Mouse (Mus musculus) neural tube, embryonic 11.5 days (tissue): Measurements from ENCODE around the gene Nova1. TPM values are rescaled to one million over a fixed set of nuclear protein-coding genes. Genes with fewer than 3 reads are reported as not detected.

Experiments used
- ATAC-seq: fragments of 200-750 bp; cut with Nextera tagmentation; 2 replicates; pipeline ENCODE4 v1.8.0; 2017; ENCODE audit warnings: moderate number of reproducible peaks, mild to moderate bottlenecking, moderate TSS enrichment, moderate library complexity; ENCODE audit not compliant: insufficient read depth, low FRiP score, low TSS enrichment
- DNase-seq: peaks from one replicate; pipeline ENCODE4 v3.0.0-alpha.2; 2015; ENCODE audit warnings: low spot score
- H3K27ac ChIP-seq: fragments of 300-500 bp; sonication (generic); 2 replicates; pipeline ENCODE4 v1.5.1; 2014; ENCODE audit warnings: low read depth, mild to moderate bottlenecking, low read length
- H3K27me3 ChIP-seq: fragments of 300-500 bp; sonication (generic); 2 replicates; pipeline ENCODE4 v1.6.1; 2014; ENCODE audit warnings: mild to moderate bottlenecking, low read length, mixed read lengths; ENCODE audit not compliant: control insufficient read depth, insufficient read depth
- H3K36me3 ChIP-seq: fragments of 300-500 bp; sonication (generic); 2 replicates; pipeline ENCODE4 v1.6.1; 2014; ENCODE audit warnings: mild to moderate bottlenecking, low read length, moderate library complexity, mixed read lengths; ENCODE audit not compliant: control insufficient read depth, insufficient read depth
- H3K4me1 ChIP-seq: fragments of 300-500 bp; sonication (generic); 2 replicates; pipeline ENCODE4 v1.6.1; 2014; ENCODE audit warnings: low read length, mixed read lengths; ENCODE audit not compliant: control insufficient read depth, insufficient read depth
- H3K4me2 ChIP-seq: fragments of 300-500 bp; sonication (generic); 2 replicates; pipeline ENCODE4 v1.6.1; 2014; ENCODE audit warnings: low read depth, mild to moderate bottlenecking, moderate library complexity
- H3K4me3 ChIP-seq: fragments of 300-500 bp; sonication (generic); 2 replicates; pipeline ENCODE4 v1.5.1; 2014; ENCODE audit warnings: low read depth, low read length
- H3K9ac ChIP-seq: fragments of 300-500 bp; sonication (generic); 2 replicates; pipeline ENCODE4 v1.6.1; 2014; ENCODE audit warnings: mild to moderate bottlenecking, low read length
- H3K9me3 ChIP-seq: fragments of 300-500 bp; sonication (generic); 2 replicates; pipeline ENCODE4 v1.6.1; 2016; ENCODE audit warnings: low read length; ENCODE audit not compliant: control insufficient read depth
- WGBS: fragments of 180-500 bp; shearing (Covaris S2); extraction: QIAGEN DNeasy Blood & Tissue Kit; methylation state at CpG from one replicate; pipeline ENCODE4 v1.1.7; 2014; 5-methylcytosine and 5-hydroxymethylcytosine counted together
- polyA plus RNA-seq: library from polyadenylated mRNA; unstranded; fragments of >200 nt; fragmentation: Nextera tagmentation; extraction: Ambion mirVana; gene quantifications from 2 replicates; pipeline ENCODE4 v1.2.1, GENCODE M21; 2014

The Nova1 gene
- polyA plus RNA-seq: 35.5 and 37.0 TPM in 2 replicates

- DNase-seq: no peak
- ATAC-seq: peak; percentile 76
- Histone ChIP-seq H3K4me1 (no peaks in the 10 kb centered on the region), H3K27ac (peak within 1 kb of the TSS; percentile 99), H3K4me3 (peak within 1 kb of the TSS; percentile 83), H3K9ac (peak within 1 kb of the TSS; percentile 87), H3K27me3 (no peaks in the 10 kb centered on the region), H3K36me3 (no peaks in the 10 kb centered on the region), H3K4me2 (peak within 1 kb of the TSS; percentile 63), H3K9me3 (no peaks in the 10 kb centered on the region)
- under 1% methylated on average over 20 of the region's 68 CpGs for WGBS
These were observed at the start of gene Nova1 for GRCm38 (mm10) chr12:46818856-46819347. Gene Nova1, minus strand, starts transcription at chr12:46818929.

DNA sequence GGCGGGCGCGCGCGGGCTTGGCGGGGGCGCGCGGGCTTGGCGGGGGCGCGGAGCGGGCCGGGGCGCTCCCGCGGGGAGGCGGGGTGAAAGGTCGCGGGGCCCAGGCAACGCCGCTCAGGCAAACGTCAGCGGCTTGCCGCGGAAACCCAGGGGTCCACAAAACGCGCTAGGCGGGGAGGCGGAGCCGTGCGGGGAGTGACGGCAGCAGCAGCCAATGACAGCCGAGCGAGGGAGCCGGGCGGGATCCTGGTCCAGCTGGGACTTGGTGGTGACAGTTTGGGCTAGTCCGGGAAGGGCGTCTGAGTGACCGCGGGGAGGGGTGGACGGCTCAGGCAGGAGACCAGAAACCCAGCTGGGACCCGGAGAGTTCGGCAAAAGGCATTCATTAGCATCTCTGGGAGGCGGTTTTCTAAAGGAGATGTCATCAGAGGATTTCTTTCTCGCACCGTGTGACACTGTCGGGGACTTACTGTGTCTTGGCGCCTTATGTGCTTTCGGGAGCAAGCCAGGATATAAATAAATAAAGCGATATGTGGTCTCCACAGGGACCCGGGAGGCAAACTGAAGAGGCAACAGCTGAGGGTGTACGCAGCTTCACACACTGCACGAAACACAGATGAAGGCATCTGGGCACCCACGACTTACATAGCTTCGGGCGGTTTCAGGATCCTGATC lies 756 bp upstream of the Nova1 start:
- Histone ChIP-seq H3K9me3 (no peaks in the 10 kb centered on the region), H3K4me1 (no peaks in the 10 kb centered on the region), H3K36me3 (no peaks in the 10 kb centered on the region), H3K9ac (peak overlapping the region; percentile 87), H3K4me3 (peak overlapping the region; percentile 83), H3K4me2 (peak overlapping the region; percentile 63), H3K27ac (peak overlapping the region; percentile 99), H3K27me3 (no peaks in the 10 kb centered on the region)
- DNase-seq: peak; percentile 97
- under 1% methylated on average over 46 of the region's 57 CpGs for WGBS
- ATAC-seq: peak; percentile 95

- no peaks in the 10 kb centered on the region for H3K27me3 ChIP-seq
- H3K4me2 ChIP-seq: peak overlapping the region; percentile 63
- no peaks in the 10 kb centered on the region for H3K9me3 ChIP-seq
- under 1% methylated on average over 55 of the region's 61 CpGs for WGBS
- no peaks in the 10 kb centered on the region for H3K4me1 ChIP-seq
- H3K9ac ChIP-seq: peak overlapping the region; percentile 87
- ATAC-seq (peak; percentile 61), DNase-seq (peak; percentile 68)
- peak overlapping the region; percentile 99 for H3K27ac ChIP-seq
- no peaks in the 10 kb centered on the region for H3K36me3 ChIP-seq
- peak overlapping the region; percentile 83 for H3K4me3 ChIP-seq
These were observed 491 bp downstream of the Nova1 start for GRCm38 (mm10) chr12:46818021-46818855.

DNA sequence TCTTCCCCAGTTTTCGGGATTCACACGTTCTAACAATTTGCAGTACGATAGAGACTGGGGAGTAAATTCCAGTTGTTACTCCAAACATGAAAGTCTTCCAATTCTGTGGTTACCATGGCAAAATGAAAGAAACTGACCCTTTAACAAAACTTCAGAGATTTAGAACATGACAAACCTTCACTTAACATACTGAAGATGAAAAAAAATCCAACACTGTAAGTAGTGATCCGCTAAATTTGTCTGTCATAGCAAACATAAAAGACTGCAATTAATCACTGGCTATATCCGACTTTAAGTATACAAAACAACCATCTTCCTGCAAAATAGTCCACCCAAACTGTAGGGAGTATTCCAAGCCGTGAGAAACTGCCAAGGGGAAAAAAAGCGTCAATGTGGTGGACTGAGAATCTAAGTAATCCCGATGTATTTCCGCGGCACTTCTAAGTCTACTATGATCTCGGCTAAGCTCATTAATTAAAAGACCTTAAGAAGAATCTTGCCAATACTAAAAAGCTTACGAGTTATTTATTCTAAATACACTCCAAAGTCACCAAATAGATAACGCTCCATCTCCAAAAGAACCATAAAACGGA lies 1.4 kb downstream of the Nova1 start:
- no peaks in the 10 kb centered on the region for H3K9me3 ChIP-seq
- H3K27me3 ChIP-seq: no peaks in the 10 kb centered on the region
- 6% methylated on average over 14 of the region's 14 CpGs for WGBS
- no peaks in the 10 kb centered on the region for H3K36me3 ChIP-seq
- peak overlapping the region; percentile 87 for H3K9ac ChIP-seq
- peak overlapping the region; percentile 99 for H3K27ac ChIP-seq
- H3K4me3 ChIP-seq: peak overlapping the region; percentile 83
- DNase-seq (no peak), ATAC-seq (no peak)
- no peaks in the 10 kb centered on the region for H3K4me1 ChIP-seq
- peak overlapping the region; percentile 63 for H3K4me2 ChIP-seq

DNA sequence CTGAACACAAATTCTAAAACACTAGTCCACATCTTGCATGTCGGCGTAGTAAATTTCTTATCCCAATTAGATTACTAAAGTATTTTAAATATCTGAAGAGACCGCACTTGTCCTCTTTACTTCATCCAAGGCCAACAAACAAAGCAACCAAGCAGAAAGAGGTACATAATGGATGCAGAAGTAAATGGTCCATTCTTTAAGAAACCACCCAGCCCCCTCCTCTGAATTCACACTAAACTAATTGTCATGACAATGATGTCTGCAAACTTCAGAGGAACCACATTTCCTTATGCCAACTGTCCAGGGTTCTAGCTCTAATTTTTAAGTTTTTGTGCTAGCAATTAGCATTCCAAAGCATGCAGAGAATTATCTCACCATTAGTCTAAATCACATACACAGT lies 2.4 kb downstream of the Nova1 start:
- DNase-seq (no peak), ATAC-seq (no peak)
- Histone ChIP-seq H3K4me3 (peak overlapping the region; percentile 83), H3K36me3 (no peaks in the 10 kb centered on the region), H3K27ac (peak overlapping the region; percentile 50; the same call in 1 of the 2 replicates), H3K9me3 (no peaks in the 10 kb centered on the region), H3K27me3 (no peaks in the 10 kb centered on the region), H3K4me1 (no peaks in the 10 kb centered on the region), H3K9ac (peak overlapping the region; percentile 30; the same call in 1 of the 2 replicates), H3K4me2 (peak overlapping the region; percentile 63)
- 52% methylated on average over 3 of the region's 3 CpGs for WGBS

DNA sequence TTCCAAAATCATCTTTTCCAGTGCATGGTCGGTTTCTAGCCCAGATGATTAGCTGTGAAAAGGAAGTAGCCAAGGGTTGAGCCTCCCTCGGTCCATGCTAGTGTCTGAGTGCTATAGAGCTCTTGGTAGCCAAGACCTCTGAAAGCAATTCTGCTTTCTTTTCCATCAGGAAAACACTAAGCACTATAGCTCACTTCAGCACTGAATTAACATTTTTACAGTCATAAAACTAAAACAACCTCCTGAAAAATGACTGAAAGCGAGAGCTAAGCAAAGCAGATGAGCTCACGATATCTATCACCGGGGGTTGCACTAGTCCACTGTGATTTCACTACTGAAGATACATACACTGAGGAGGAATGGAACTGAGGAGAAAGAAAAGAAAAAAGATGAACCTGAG lies 3.0 kb downstream of the Nova1 start:
- no peak for DNase-seq

DNA sequence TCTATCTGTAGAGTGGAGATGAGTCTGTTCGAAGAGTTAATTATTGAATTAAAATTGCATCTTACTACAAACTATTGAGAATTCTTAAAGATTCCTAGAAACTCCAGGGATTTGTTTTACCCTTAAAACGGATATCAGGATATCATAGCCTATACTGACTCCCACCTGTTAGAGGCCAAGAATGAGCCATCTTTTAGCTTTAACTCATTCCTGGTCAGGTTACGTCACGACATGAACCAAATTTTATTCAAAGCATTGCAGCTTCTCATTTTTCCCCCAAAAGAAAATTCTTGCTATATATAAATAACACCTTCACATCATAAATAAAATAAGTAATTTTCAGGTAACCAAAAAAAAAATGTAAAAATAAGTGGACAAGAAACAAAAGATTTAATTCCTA lies 3.9 kb downstream of the Nova1 start:
- Histone ChIP-seq H3K4me1 (no peaks in the 10 kb centered on the region), H3K9me3 (no peaks in the 10 kb centered on the region), H3K4me3 (no peak overlapping the region), H3K27ac (no peak overlapping the region), H3K4me2 (peak overlapping the region; percentile 11), H3K36me3 (no peaks in the 10 kb centered on the region), H3K9ac (no peak overlapping the region), H3K27me3 (no peaks in the 10 kb centered on the region)
- ATAC-seq (no peak), DNase-seq (no peak)
- WGBS: 84% methylated on average over 4 of the region's 4 CpGs

More for the DNA sequence above, 3.0 kb downstream of the Nova1 start:
- Histone ChIP-seq H3K27ac (peak overlapping the region; percentile 50; the same call in 1 of the 2 replicates), H3K9me3 (no peaks in the 10 kb centered on the region), H3K4me3 (peak overlapping the region; percentile 83), H3K27me3 (no peaks in the 10 kb centered on the region), H3K4me2 (peak overlapping the region; percentile 63), H3K9ac (peak overlapping the region; percentile 30), H3K4me1 (no peaks in the 10 kb centered on the region), H3K36me3 (no peaks in the 10 kb centered on the region)
- ATAC-seq: no peak
- 66% methylated on average over 5 of the region's 5 CpGs for WGBS

DNA sequence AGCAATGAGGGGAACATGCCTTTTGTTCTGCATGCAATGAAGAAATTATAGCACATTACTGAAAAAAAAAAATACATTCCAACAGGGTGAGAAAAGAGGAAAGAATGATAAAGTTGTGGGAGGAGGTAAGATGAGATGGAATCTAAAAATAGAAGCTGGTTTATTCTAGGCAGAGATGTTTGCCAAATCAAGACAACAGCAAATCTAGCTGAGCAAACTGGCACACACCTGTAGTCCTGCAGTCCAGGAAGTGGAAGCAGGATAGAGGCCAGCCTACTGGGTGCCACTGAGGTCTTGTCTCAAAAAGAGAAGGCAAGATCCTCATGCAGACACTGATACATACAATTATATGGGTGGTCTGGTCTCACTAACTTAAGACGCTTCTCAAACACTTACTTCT lies 17.4 kb downstream of the Nova1 start:
- Histone ChIP-seq H3K4me3 (no peak overlapping the region), H3K27me3 (no peaks in the 10 kb centered on the region), H3K4me1 (no peaks in the 10 kb centered on the region), H3K36me3 (no peaks in the 10 kb centered on the region), H3K4me2 (no peak overlapping the region), H3K9ac (no peak overlapping the region), H3K27ac (no peak overlapping the region), H3K9me3 (no peaks in the 10 kb centered on the region)
- WGBS: 89% methylated on average over 1 of the region's 1 CpGs
- DNase-seq (no peak), ATAC-seq (no peak)
